Mouse (Mus musculus): ENCODE measurements around the gene Ppfibp2. TPM values are rescaled to one million over a fixed set of nuclear protein-coding genes. Genes with fewer than 3 reads are reported as not detected.
A peak's percentile ranks its signal among the peaks of the same experiment; 100 is the strongest.

Ppfibp2 gene
- polyA plus RNA-seq, 1 experiment from 2014 or later = 17.5 TPM

- H3K36me3 ChIP-seq (ENCODE audit: insufficient read depth, low read length) = no peaks in the 10 kb centered on the region
- H3K4me1 ChIP-seq (ENCODE audit: insufficient read depth, low read depth, low read length) = peaks cover 6% of the 10 kb centered on the region; the same call in 1 of the 2 replicates
- H3K9me3 ChIP-seq (ENCODE audit: low read length) = no peaks in the 10 kb centered on the region
- H3K9ac ChIP-seq (replicated peaks; ENCODE audit: low read depth) = no peak overlapping the region
- H3K4me3 ChIP-seq (ENCODE audit: low read depth, low read length) = peak overlapping the region; percentile 40; the same call in 1 of the 2 replicates
- DNase-seq (ENCODE audit: low spot score) (peak; percentile 95), ATAC-seq (peak; percentile 80)
- H3K27ac ChIP-seq (ENCODE audit: low read length) = peak overlapping the region; percentile 90
- TF ChIP-seq EP300 (IDR thresholded peaks at IDR 0.05) = peak; percentile 81
- no peak; the same call in 1 of the 2 replicates for TF ChIP-seq CTCF (IDR thresholded peaks at IDR 0.05)
- no peaks in the 10 kb centered on the region for H3K27me3 ChIP-seq (replicated peaks; ENCODE audit: insufficient read depth, low read length)
- WGBS = 21% methylated on average over 8 of the region's 8 CpGs
- H3K4me2 ChIP-seq (replicated peaks; ENCODE audit: low read depth, low read length) = peak overlapping the region; percentile 65
These were observed 69.4 kb downstream of the Ppfibp2 start for GRCm38 (mm10) chr7:107664063-107665056.

- Histone ChIP-seq H3K4me2 (replicated peaks; ENCODE audit: low read depth, low read length) (peak overlapping the region; percentile 65), H3K4me1 (ENCODE audit: insufficient read depth, low read depth, low read length) (peaks cover 6% of the 10 kb centered on the region; the same call in 1 of the 2 replicates), H3K36me3 (ENCODE audit: insufficient read depth, low read length) (no peaks in the 10 kb centered on the region), H3K27me3 (replicated peaks; ENCODE audit: insufficient read depth, low read length) (no peaks in the 10 kb centered on the region), H3K27ac (ENCODE audit: low read length) (peak overlapping the region; percentile 90), H3K9me3 (ENCODE audit: low read length) (no peaks in the 10 kb centered on the region), H3K4me3 (ENCODE audit: low read depth, low read length) (peak overlapping the region; percentile 40), H3K9ac (replicated peaks; ENCODE audit: low read depth) (peak overlapping the region; percentile 56; the same call in 1 of the 2 replicates)
- WGBS = 3% methylated on average over 4 of the region's 4 CpGs
- TF ChIP-seq CTCF (IDR thresholded peaks at IDR 0.05) (no peak), EP300 (IDR thresholded peaks at IDR 0.05) (no peak)
- peak; percentile 54 for DNase-seq (ENCODE audit: low spot score)
- ATAC-seq = no peak
These were observed 70.2 kb downstream of the Ppfibp2 start for GRCm38 (mm10) chr7:107665221-107665585.

- 3% methylated on average over 9 of the region's 9 CpGs for WGBS
These were observed 70.7 kb downstream of the Ppfibp2 start for GRCm38 (mm10) chr7:107665586-107666261.

GRCm38 (mm10) chr7:107666262-107666902 lies 71.4 kb downstream of the Ppfibp2 start:
- ATAC-seq (no peak), DNase-seq (ENCODE audit: low spot score) (no peak)
- Histone ChIP-seq H3K27me3 (replicated peaks; ENCODE audit: insufficient read depth, low read length) (no peaks in the 10 kb centered on the region), H3K27ac (ENCODE audit: low read length) (peak overlapping the region; percentile 90), H3K4me2 (replicated peaks; ENCODE audit: low read depth, low read length) (peak overlapping the region; percentile 65), H3K9ac (replicated peaks; ENCODE audit: low read depth) (peak overlapping the region; percentile 56), H3K4me1 (ENCODE audit: insufficient read depth, low read depth, low read length) (peaks cover 6% of the 10 kb centered on the region; the same call in 1 of the 2 replicates), H3K9me3 (ENCODE audit: low read length) (no peaks in the 10 kb centered on the region), H3K4me3 (ENCODE audit: low read depth, low read length) (peak overlapping the region; percentile 40), H3K36me3 (ENCODE audit: insufficient read depth, low read length) (no peaks in the 10 kb centered on the region)
- 0 out of 2 replicates have a peak, but pooled peaks have one; percentile 5 for TF ChIP-seq EP300 (IDR thresholded peaks at IDR 0.05)
- no peak for TF ChIP-seq CTCF (IDR thresholded peaks at IDR 0.05)
- WGBS = 11% methylated on average over 13 of the region's 13 CpGs

More at GRCm38 (mm10) chr7:107665586-107666261, 70.7 kb downstream of the Ppfibp2 start:
- Histone ChIP-seq H3K4me3 (ENCODE audit: low read depth, low read length) (peak overlapping the region; percentile 40), H3K36me3 (ENCODE audit: insufficient read depth, low read length) (no peaks in the 10 kb centered on the region), H3K27ac (ENCODE audit: low read length) (peak overlapping the region; percentile 90), H3K4me1 (ENCODE audit: insufficient read depth, low read depth, low read length) (peaks cover 6% of the 10 kb centered on the region; the same call in 1 of the 2 replicates), H3K27me3 (replicated peaks; ENCODE audit: insufficient read depth, low read length) (no peaks in the 10 kb centered on the region), H3K4me2 (replicated peaks; ENCODE audit: low read depth, low read length) (peak overlapping the region; percentile 65), H3K9ac (replicated peaks; ENCODE audit: low read depth) (peak overlapping the region; percentile 56), H3K9me3 (ENCODE audit: low read length) (no peaks in the 10 kb centered on the region)
- TF ChIP-seq CTCF (IDR thresholded peaks at IDR 0.05) (no peak), EP300 (IDR thresholded peaks at IDR 0.05) (no peak)
- ATAC-seq = peak; percentile 16; the same call in 1 of the 2 replicates
- peak; percentile 77 for DNase-seq (ENCODE audit: low spot score)

GRCm38 (mm10) chr7:107668514-107668913 lies 73.5 kb downstream of the Ppfibp2 start:
- WGBS = 76% methylated on average over 5 of the region's 5 CpGs
- Histone ChIP-seq H3K4me1 (ENCODE audit: insufficient read depth, low read depth, low read length) (peaks cover 6% of the 10 kb centered on the region; the same call in 1 of the 2 replicates), H3K9me3 (ENCODE audit: low read length) (no peaks in the 10 kb centered on the region), H3K9ac (replicated peaks; ENCODE audit: low read depth) (no peak overlapping the region), H3K4me3 (ENCODE audit: low read depth, low read length) (no peak overlapping the region), H3K36me3 (ENCODE audit: insufficient read depth, low read length) (no peaks in the 10 kb centered on the region), H3K27ac (ENCODE audit: low read length) (no peak overlapping the region), H3K27me3 (replicated peaks; ENCODE audit: insufficient read depth, low read length) (no peaks in the 10 kb centered on the region), H3K4me2 (replicated peaks; ENCODE audit: low read depth, low read length) (no peak overlapping the region)
- DNase-seq (ENCODE audit: low spot score) = no peak
- no peak for TF ChIP-seq EP300 (IDR thresholded peaks at IDR 0.05)
- no peak for ATAC-seq

All from lung, postnatal 0 days (tissue).